Mouse (Mus musculus): ENCODE measurements around the gene Tas2r135. TPM values are rescaled to one million over a fixed set of nuclear protein-coding genes. Genes with fewer than 3 reads are reported as not detected.

Tas2r135 gene
- not detected in 2 replicates for polyA plus RNA-seq (2014; fragmentation: Nextera tagmentation; extraction: Ambion mirVana)

- no peak for DNase-seq (ENCODE audit: low spot score)
- Histone ChIP-seq H3K27ac (replicated peaks; ENCODE audit: low read depth, low read length) (no peak within 1 kb of the TSS), H3K9ac (replicated peaks; ENCODE audit: low read length) (no peak within 1 kb of the TSS), H3K27me3 (ENCODE audit: control insufficient read depth, insufficient read depth, low read length) (no peaks in the 10 kb centered on the region), H3K36me3 (replicated peaks; ENCODE audit: control insufficient read depth, insufficient read depth, low read depth, low read length) (no peaks in the 10 kb centered on the region), H3K9me3 (replicated peaks; ENCODE audit: control insufficient read depth, low read length) (no peaks in the 10 kb centered on the region), H3K4me1 (ENCODE audit: control insufficient read depth, insufficient read depth, low read length) (no peaks in the 10 kb centered on the region), H3K4me3 (ENCODE audit: low read depth, low read length) (no peak within 1 kb of the TSS), H3K4me2 (ENCODE audit: low read depth, low read length) (no peak within 1 kb of the TSS)
- no peak for ATAC-seq (replicated peaks; ENCODE audit: insufficient number of reproducible peaks, low FRiP score, low TSS enrichment, low read depth)
- 81% methylated on average over 2 of the region's 2 CpGs for WGBS
Observed at GRCm38 (mm10) chr6:42405134-42405533, at the start of gene Tas2r135. TSS of gene Tas2r135 (plus strand) at chr6:42405434.

GRCm38 (mm10) chr6:42355794-42356600, 49.2 kb upstream of the Tas2r135 start:
- no peak overlapping the region for H3K4me2 ChIP-seq (ENCODE audit: low read depth, low read length)
- H3K27me3 ChIP-seq (ENCODE audit: control insufficient read depth, insufficient read depth, low read length), result no peaks in the 10 kb centered on the region
- no peak overlapping the region for H3K27ac ChIP-seq (replicated peaks; ENCODE audit: low read depth, low read length)
- DNase-seq (ENCODE audit: low spot score) (no peak), ATAC-seq (replicated peaks; ENCODE audit: insufficient number of reproducible peaks, low FRiP score, low TSS enrichment, low read depth) (no peak)
- no peaks in the 10 kb centered on the region for H3K9me3 ChIP-seq (replicated peaks; ENCODE audit: control insufficient read depth, low read length)
- no peak overlapping the region for H3K4me3 ChIP-seq (ENCODE audit: low read depth, low read length)
- H3K36me3 ChIP-seq (replicated peaks; ENCODE audit: control insufficient read depth, insufficient read depth, low read depth, low read length), result peaks cover 6% of the 10 kb centered on the region; the same call in 1 of the 2 replicates
- peaks cover 3% of the 10 kb centered on the region for H3K4me1 ChIP-seq (ENCODE audit: control insufficient read depth, insufficient read depth, low read length)
- WGBS, result 93% methylated on average over 13 of the region's 13 CpGs
- H3K9ac ChIP-seq (replicated peaks; ENCODE audit: low read length), result no peak overlapping the region

DNA sequence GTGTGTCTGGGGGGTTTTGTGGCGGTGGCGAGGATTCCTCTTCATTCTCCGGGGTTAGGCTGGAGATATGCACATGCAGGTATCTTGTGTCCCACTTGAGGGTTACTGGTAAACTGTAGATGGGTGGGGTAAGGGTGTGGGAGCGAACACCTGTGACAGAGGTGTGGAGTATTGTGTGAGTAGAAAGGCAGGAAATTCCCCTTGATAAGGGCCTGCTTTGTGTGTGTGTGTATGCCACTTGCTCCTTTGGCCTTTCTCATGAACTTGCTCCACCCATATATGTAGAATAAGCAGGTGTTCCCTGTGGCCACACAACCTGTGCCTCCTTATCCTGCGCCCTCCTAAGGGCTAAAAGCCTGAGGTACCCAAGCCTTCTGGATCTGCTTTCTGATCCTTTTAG, 48.3 kb upstream of the Tas2r135 start:
- DNase-seq (ENCODE audit: low spot score) (no peak), ATAC-seq (replicated peaks; ENCODE audit: insufficient number of reproducible peaks, low FRiP score, low TSS enrichment, low read depth) (no peak)
- peaks cover 6% of the 10 kb centered on the region; the same call in 1 of the 2 replicates for H3K36me3 ChIP-seq (replicated peaks; ENCODE audit: control insufficient read depth, insufficient read depth, low read depth, low read length)
- H3K4me1 ChIP-seq (ENCODE audit: control insufficient read depth, insufficient read depth, low read length), result no peaks in the 10 kb centered on the region
- H3K9ac ChIP-seq (replicated peaks; ENCODE audit: low read length), result no peak overlapping the region
- H3K4me3 ChIP-seq (ENCODE audit: low read depth, low read length), result no peak overlapping the region
- no peak overlapping the region for H3K27ac ChIP-seq (replicated peaks; ENCODE audit: low read depth, low read length)
- no peak overlapping the region for H3K4me2 ChIP-seq (ENCODE audit: low read depth, low read length)
- 97% methylated on average over 5 of the region's 5 CpGs for WGBS
- H3K9me3 ChIP-seq (replicated peaks; ENCODE audit: control insufficient read depth, low read length), result no peaks in the 10 kb centered on the region
- no peaks in the 10 kb centered on the region for H3K27me3 ChIP-seq (ENCODE audit: control insufficient read depth, insufficient read depth, low read length)

GRCm38 (mm10) chr6:42357901-42358300, 47.3 kb upstream of the Tas2r135 start:
- DNase-seq (ENCODE audit: low spot score) (no peak), ATAC-seq (replicated peaks; ENCODE audit: insufficient number of reproducible peaks, low FRiP score, low TSS enrichment, low read depth) (no peak)
- 60% methylated on average over 6 of the region's 6 CpGs for WGBS
- peaks cover 6% of the 10 kb centered on the region; the same call in 1 of the 2 replicates for H3K36me3 ChIP-seq (replicated peaks; ENCODE audit: control insufficient read depth, insufficient read depth, low read depth, low read length)
- H3K27ac ChIP-seq (replicated peaks; ENCODE audit: low read depth, low read length), result no peak overlapping the region
- H3K4me2 ChIP-seq (ENCODE audit: low read depth, low read length), result no peak overlapping the region
- H3K9me3 ChIP-seq (replicated peaks; ENCODE audit: control insufficient read depth, low read length), result no peaks in the 10 kb centered on the region
- no peak overlapping the region for H3K9ac ChIP-seq (replicated peaks; ENCODE audit: low read length)
- no peaks in the 10 kb centered on the region for H3K4me1 ChIP-seq (ENCODE audit: control insufficient read depth, insufficient read depth, low read length)
- no peak overlapping the region for H3K4me3 ChIP-seq (ENCODE audit: low read depth, low read length)
- H3K27me3 ChIP-seq (ENCODE audit: control insufficient read depth, insufficient read depth, low read length), result no peaks in the 10 kb centered on the region

DNA sequence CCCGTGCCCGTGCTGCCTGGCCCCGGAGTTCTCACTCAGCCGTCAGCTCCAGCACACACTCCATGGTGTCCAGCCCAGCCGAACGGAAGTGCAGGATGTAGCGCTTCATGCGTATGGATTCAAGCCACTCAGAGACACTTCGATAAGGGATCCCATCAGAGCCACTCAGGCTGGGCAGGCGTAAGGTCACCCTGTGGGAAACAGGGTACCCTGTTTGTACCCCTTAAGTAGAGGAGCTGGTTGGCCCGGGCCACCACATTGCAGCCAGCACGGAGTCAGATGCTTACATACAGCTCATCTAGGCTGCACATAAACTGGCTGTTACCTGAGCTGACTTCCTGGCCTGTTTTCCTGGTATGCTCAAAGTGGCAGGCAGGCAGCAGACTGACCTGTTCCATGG, 46.3 kb upstream of the Tas2r135 start:
- Histone ChIP-seq H3K4me3 (ENCODE audit: low read depth, low read length) (no peak overlapping the region), H3K9me3 (replicated peaks; ENCODE audit: control insufficient read depth, low read length) (no peaks in the 10 kb centered on the region), H3K27me3 (ENCODE audit: control insufficient read depth, insufficient read depth, low read length) (no peaks in the 10 kb centered on the region), H3K4me1 (ENCODE audit: control insufficient read depth, insufficient read depth, low read length) (no peaks in the 10 kb centered on the region), H3K27ac (replicated peaks; ENCODE audit: low read depth, low read length) (no peak overlapping the region), H3K36me3 (replicated peaks; ENCODE audit: control insufficient read depth, insufficient read depth, low read depth, low read length) (peaks cover 6% of the 10 kb centered on the region; the same call in 1 of the 2 replicates), H3K9ac (replicated peaks; ENCODE audit: low read length) (no peak overlapping the region), H3K4me2 (ENCODE audit: low read depth, low read length) (no peak overlapping the region)
- DNase-seq (ENCODE audit: low spot score) (no peak), ATAC-seq (replicated peaks; ENCODE audit: insufficient number of reproducible peaks, low FRiP score, low TSS enrichment, low read depth) (no peak)
- 93% methylated on average over 12 of the region's 12 CpGs for WGBS

DNA sequence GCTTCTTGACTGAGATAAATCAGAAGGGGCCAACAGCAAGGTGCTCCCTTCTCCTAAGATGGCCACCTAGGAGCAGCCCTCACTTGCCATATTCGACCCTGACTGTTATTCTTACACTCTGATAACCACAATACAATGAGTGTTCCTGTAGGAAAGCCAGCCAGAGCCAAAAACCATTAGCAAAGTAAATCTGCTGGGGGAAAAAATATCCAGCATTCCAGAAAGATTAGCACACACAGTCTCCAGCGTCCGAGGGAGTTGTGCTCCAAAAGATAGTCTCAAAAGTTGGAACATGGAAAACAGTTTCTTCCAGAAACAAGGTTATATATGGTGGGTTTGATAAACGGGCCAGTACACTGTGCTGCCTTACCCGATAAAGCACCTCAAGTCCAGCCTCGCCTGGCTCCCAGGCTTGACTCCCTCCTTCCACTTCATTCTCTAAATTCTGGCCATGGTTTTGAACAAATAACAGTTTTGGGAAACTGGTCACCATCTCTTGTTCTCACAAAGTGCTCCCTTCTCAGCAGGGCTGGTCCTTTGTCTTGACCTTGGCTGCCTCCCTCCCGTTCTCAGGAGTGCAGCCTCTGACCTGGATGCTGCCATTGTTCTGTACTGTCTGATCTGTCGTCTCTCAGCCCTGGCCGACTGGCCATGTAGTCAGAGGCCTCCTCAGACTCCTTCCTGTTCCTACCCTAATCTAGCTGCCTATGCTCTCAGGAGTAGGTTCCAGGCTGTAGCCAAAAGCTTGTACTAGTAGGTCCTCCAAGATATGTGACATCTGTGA, 45.7 kb upstream of the Tas2r135 start:
- H3K36me3 ChIP-seq (replicated peaks; ENCODE audit: control insufficient read depth, insufficient read depth, low read depth, low read length), result peaks cover 6% of the 10 kb centered on the region; the same call in 1 of the 2 replicates
- DNase-seq (ENCODE audit: low spot score), result no peak
- ATAC-seq (replicated peaks; ENCODE audit: insufficient number of reproducible peaks, low FRiP score, low TSS enrichment, low read depth), result no peak
- no peak overlapping the region for H3K4me3 ChIP-seq (ENCODE audit: low read depth, low read length)
- H3K9me3 ChIP-seq (replicated peaks; ENCODE audit: control insufficient read depth, low read length), result no peaks in the 10 kb centered on the region
- no peak overlapping the region for H3K27ac ChIP-seq (replicated peaks; ENCODE audit: low read depth, low read length)
- no peaks in the 10 kb centered on the region for H3K27me3 ChIP-seq (ENCODE audit: control insufficient read depth, insufficient read depth, low read length)
- no peak overlapping the region for H3K4me2 ChIP-seq (ENCODE audit: low read depth, low read length)
- H3K9ac ChIP-seq (replicated peaks; ENCODE audit: low read length), result no peak overlapping the region
- no peaks in the 10 kb centered on the region for H3K4me1 ChIP-seq (ENCODE audit: control insufficient read depth, insufficient read depth, low read length)
- WGBS, result 76% methylated on average over 9 of the region's 9 CpGs

- H3K4me3 ChIP-seq (ENCODE audit: low read depth, low read length), result no peak overlapping the region
- H3K9me3 ChIP-seq (replicated peaks; ENCODE audit: control insufficient read depth, low read length), result no peaks in the 10 kb centered on the region
- no peak for ATAC-seq (replicated peaks; ENCODE audit: insufficient number of reproducible peaks, low FRiP score, low TSS enrichment, low read depth)
- no peak overlapping the region for H3K4me2 ChIP-seq (ENCODE audit: low read depth, low read length)
- no peaks in the 10 kb centered on the region for H3K4me1 ChIP-seq (ENCODE audit: control insufficient read depth, insufficient read depth, low read length)
- no peak for DNase-seq (ENCODE audit: low spot score)
- 74% methylated on average over 6 of the region's 6 CpGs for WGBS
- no peaks in the 10 kb centered on the region for H3K27me3 ChIP-seq (ENCODE audit: control insufficient read depth, insufficient read depth, low read length)
- H3K9ac ChIP-seq (replicated peaks; ENCODE audit: low read length), result no peak overlapping the region
- peaks cover 6% of the 10 kb centered on the region; the same call in 1 of the 2 replicates for H3K36me3 ChIP-seq (replicated peaks; ENCODE audit: control insufficient read depth, insufficient read depth, low read depth, low read length)
- no peak overlapping the region for H3K27ac ChIP-seq (replicated peaks; ENCODE audit: low read depth, low read length)
Observed at GRCm38 (mm10) chr6:42360231-42360840, 44.9 kb upstream of the Tas2r135 start.

Measured in embryonic facial prominence, embryonic 11.5 days (tissue).